Mouse (Mus musculus) spleen, postnatal 14 days (tissue): ENCODE measurements around the gene Drg2.

ENCODE experiments used
- DNase-seq, 2 experiments: peaks; one replicate each; pipeline ENCODE4 v3.0.0; 2021 to 2022; ENCODE audit warnings: low spot score in 2 of 2

Gene Drg2

GRCm38 (mm10) chr11:60469039-60469438, 14.6 kb downstream of the Drg2 start, which contains the start of gene Myo15:
TSS of gene Myo15 (plus strand) at chr11:60469339.
- no peak for DNase-seq

GRCm38 (mm10) chr11:60470743-60471142, 16.4 kb downstream of the Drg2 start:
- no peak for DNase-seq

GRCm38 (mm10) chr11:60474534-60474933, 20.1 kb downstream of the Drg2 start:
- DNase-seq, result no peak

DNA sequence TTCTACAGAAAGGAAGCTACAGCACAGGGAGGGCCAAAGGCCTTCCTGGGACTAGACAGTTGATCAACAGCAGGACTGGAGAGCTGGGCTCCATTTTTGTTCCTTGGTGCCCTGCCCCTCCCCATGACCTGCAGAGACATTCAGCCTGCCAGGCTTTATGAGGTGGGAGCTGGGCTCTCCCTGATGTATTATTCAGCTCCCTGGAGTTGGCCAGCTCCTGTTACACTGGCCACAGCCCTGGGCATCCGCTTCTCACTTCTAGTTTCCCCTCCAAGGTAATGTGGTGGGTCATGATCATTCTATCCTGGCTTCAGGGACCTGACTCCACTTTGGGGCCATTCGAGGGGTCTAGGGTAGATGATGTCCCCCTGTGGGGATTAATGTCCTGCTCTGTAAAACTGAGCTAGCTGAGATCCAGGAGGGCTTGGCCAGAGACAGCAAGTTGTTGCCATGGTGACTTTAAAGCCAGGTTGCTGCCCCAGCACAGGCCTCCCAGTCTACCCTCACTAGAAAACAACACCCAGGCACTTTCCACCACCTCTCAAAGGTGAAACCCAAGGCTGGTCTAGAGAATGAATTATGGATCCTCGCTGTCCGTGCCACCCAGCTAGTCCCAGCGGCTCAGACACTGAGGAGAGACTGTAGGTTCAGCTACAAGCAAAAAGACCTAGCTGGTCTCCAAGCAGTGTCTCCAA, 21.4 kb downstream of the Drg2 start:
- DNase-seq, result no peak

DNA sequence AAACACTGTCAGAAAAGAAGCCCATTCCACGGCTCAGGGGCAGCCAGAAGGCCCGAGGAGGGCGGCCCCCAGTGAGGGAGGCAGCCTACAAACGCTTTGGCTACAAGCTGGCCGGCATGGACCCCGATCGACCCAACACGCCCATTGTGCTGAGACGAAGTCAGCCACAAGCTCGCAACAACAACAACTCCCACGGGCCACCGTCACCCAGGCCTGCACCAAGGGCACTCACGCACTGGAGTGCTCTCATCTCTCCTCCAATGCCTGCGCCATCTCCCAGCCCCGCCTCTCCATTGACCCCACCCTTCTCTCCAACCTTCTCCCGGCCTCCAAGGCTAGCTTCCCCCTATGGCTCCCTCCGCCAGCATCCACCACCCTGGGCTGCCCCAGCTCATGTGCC, 23.7 kb downstream of the Drg2 start:
- no peak for DNase-seq

DNA sequence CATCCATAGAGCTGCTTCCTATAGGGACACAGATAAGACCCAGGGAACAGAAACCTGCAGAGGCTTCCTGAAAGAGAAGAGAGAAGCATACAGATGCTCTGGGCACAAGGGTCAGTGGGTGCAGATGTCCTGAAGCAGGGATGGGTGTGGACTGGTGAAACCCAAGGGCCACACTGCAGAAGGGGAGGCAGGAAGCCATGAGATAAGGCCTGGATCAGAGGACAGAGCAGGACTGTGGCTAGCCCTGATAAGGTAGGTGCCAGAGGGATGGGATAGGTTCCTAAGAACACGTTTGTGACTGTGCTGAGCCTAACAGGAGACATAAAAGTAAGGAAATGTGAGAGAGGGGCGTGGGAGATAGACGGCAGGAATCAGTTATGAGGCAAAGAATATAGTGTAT, 31.9 kb downstream of the Drg2 start:
- DNase-seq, result peak in 1 of 2 experiments; percentile 27

DNA sequence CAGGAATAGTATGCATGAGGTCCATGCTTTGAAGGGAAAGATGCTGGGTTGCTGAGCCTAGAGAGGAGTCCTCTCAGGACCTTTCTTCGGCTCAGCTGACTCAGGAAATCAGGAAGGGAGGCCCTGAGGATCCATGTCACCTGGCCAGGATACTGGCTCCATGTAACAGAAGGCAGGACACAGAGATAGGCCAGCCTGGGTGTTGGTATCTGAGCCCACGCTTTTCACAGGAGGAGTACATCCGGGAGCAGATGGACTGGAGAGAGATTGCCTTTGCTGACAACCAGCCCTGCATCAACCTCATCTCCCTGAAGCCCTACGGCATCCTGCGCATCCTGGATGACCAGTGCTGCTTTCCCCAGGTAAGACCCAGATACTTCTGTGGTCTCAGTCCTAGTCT, 38.3 kb downstream of the Drg2 start:
- DNase-seq, result no peak

DNA sequence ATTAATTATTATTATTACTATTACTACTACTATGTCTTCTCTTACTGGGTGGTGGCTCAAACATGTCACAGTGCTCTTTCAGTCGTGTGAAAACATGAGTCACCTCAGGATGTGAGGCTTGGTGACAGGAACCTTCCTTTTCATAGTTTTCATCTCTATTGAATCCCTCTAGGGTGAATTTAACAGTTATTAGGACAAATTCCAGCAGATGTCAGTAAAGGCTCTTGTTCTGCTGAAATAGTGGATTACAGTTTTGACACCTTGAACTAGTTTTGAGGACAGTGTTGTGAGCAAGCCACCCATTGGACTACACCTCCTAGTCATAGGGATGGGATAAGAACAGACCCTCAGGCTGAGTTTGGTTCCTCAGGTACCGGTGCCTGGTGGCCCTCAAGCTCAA, 41.3 kb downstream of the Drg2 start:
- no peak for DNase-seq

DNA sequence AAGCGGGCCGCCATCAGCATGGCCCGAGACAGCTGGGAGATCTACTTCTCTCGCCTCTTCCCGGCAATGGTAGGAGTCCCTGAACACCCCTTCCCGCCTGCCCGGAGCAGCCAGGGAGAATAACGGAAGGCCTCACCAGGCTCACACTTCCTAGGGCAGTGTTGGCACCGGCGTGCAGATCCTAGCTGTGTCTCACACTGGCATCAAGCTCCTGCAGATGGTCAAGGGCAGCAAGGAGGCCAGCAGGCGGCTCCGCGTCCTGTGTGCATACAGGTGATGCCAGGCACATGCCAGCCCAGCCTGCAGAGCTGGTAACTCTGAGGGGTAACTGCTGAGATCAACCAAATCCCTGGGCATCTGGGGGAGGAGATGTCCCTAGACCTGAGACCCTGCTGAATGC, 52.9 kb downstream of the Drg2 start:
- no peak for DNase-seq

GRCm38 (mm10) chr11:60508950-60509349, 54.6 kb downstream of the Drg2 start:
- DNase-seq, result peak; percentile 28 to 36

- no peak for DNase-seq
Observed at GRCm38 (mm10) chr11:60509500-60509899, 55.1 kb downstream of the Drg2 start.

DNA sequence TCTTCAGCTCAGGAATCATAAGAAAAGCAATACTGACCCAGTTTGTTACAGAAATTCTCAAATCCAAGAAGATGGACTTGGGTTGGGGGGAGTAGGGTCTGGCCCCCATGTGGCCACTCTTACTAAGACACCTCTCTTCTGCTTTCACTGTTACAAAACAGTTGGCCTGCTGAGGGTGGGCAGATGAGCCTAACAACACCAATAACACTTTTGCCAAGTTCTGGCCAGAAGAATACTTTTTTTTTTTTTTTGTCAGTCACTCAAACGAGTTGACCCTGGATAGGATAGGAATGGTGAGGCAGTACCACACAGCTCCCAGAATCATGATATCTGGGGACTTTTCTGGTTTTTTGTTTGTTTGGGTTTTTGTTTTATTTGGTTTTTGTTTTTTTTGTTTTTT, 57.5 kb downstream of the Drg2 start:
- no peak for DNase-seq

- DNase-seq, result no peak
Observed at GRCm38 (mm10) chr11:60512520-60512919, 58.1 kb downstream of the Drg2 start.

DNA sequence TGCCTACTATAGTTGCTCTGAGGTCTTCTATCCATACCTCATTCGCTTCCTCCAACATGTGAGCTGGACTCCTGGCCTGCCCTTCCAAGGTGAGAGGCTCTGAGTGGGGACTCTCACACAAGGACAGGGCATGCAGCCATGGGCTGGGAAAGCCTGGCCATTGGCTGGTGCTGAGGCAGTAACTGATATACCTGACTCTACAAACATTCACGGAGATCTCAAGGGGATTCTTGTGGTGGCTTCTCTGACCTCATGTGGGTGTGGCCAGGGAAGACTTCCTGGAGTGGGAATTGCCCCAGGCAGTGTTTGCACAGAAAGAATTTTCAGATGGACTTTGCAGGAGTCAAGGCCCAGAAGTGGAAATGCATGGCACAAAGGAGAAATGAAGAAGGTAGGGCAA, 60.5 kb downstream of the Drg2 start:
- DNase-seq, result no peak

- no peak for DNase-seq
Observed at GRCm38 (mm10) chr11:60518305-60518704, 63.9 kb downstream of the Drg2 start.
